Mouse (Mus musculus): ENCODE measurements around the gene Aldh3b3.
A peak's percentile ranks its signal among the peaks of the same experiment; 100 is the strongest.
"Not testable (repeated sequence)": the region's sequence is repeated elsewhere in the genome, so short reads cannot be mapped to it uniquely, and the experiment has no call there.

Aldh3b3 gene

GRCm38 (mm10) chr19:3935896-3936850, 22.3 kb upstream of the Aldh3b3 start:
- DNase-seq (ENCODE audit: low spot score in 2 of 2): no peak

- no peak for DNase-seq (ENCODE audit: low spot score in 2 of 2)
Measured at GRCm38 (mm10) chr19:3942315-3942714, 16.1 kb upstream of the Aldh3b3 start.

GRCm38 (mm10) chr19:3942986-3943735, 15.3 kb upstream of the Aldh3b3 start:
- DNase-seq (ENCODE audit: low spot score in 2 of 2): no peak

- no peak for DNase-seq (ENCODE audit: low spot score in 2 of 2)
Measured at GRCm38 (mm10) chr19:3945872-3946564, 12.4 kb upstream of the Aldh3b3 start.

- DNase-seq (ENCODE audit: low spot score in 2 of 2): peak; percentile 49 to 70
Measured at GRCm38 (mm10) chr19:3946715-3947114, 11.7 kb upstream of the Aldh3b3 start.

GRCm38 (mm10) chr19:3947813-3948212, 10.6 kb upstream of the Aldh3b3 start:
- no peak for DNase-seq (ENCODE audit: low spot score in 2 of 2)

- no peak for DNase-seq (ENCODE audit: low spot score in 2 of 2)
Measured at GRCm38 (mm10) chr19:3948546-3948945, 9.9 kb upstream of the Aldh3b3 start.

- DNase-seq (ENCODE audit: low spot score in 2 of 2): no peak
Measured at GRCm38 (mm10) chr19:3950331-3950730, 8.1 kb upstream of the Aldh3b3 start.

- DNase-seq (ENCODE audit: low spot score in 2 of 2): no peak
Measured at GRCm38 (mm10) chr19:3951461-3951860, 7.0 kb upstream of the Aldh3b3 start.

- no peak for DNase-seq (ENCODE audit: low spot score in 2 of 2)
Measured at GRCm38 (mm10) chr19:3952099-3952498, 6.3 kb upstream of the Aldh3b3 start.

- no peak for DNase-seq (ENCODE audit: low spot score in 2 of 2)
Measured at GRCm38 (mm10) chr19:3955033-3955432, 3.4 kb upstream of the Aldh3b3 start.

GRCm38 (mm10) chr19:3955804-3956203, 2.6 kb upstream of the Aldh3b3 start:
- no peak for DNase-seq (ENCODE audit: low spot score in 2 of 2)

GRCm38 (mm10) chr19:3957296-3958036, 979 bp upstream of the Aldh3b3 start:
- DNase-seq (ENCODE audit: low spot score in 2 of 2): not testable (repeated sequence)

GRCm38 (mm10) chr19:3959030-3959429, 585 bp downstream of the Aldh3b3 start:
- no peak for DNase-seq (ENCODE audit: low spot score in 2 of 2)

- no peak for DNase-seq (ENCODE audit: low spot score in 2 of 2)
Measured at GRCm38 (mm10) chr19:3960211-3960610, 1.8 kb downstream of the Aldh3b3 start.

GRCm38 (mm10) chr19:3961805-3962204, 3.4 kb downstream of the Aldh3b3 start:
- DNase-seq (ENCODE audit: low spot score in 2 of 2): not testable (repeated sequence)

GRCm38 (mm10) chr19:3962469-3962868, 4.0 kb downstream of the Aldh3b3 start:
- no peak for DNase-seq (ENCODE audit: low spot score in 2 of 2)

- DNase-seq (ENCODE audit: low spot score in 2 of 2): no peak
Measured at GRCm38 (mm10) chr19:3964030-3964429, 5.6 kb downstream of the Aldh3b3 start.

- DNase-seq (ENCODE audit: low spot score in 2 of 2): no peak
Measured at GRCm38 (mm10) chr19:3966330-3967075, 8.1 kb downstream of the Aldh3b3 start.

- no peak for DNase-seq (ENCODE audit: low spot score in 2 of 2)
Measured at GRCm38 (mm10) chr19:3967258-3967657, 8.8 kb downstream of the Aldh3b3 start.

GRCm38 (mm10) chr19:3972229-3972628, 13.8 kb downstream of the Aldh3b3 start, which contains the start of gene Aldh3b2:
Gene Aldh3b2, plus strand, starts transcription at chr19:3972328.
- no peak for DNase-seq (ENCODE audit: low spot score in 2 of 2)

Data from frontal cortex, postnatal 25 days (tissue).